Mouse (Mus musculus) layer of hippocampus, adult 9-11 months (tissue): ENCODE measurements around the gene Mrpl11.
"Not testable (repeated sequence)": the region's sequence is repeated elsewhere in the genome, so short reads cannot be mapped to it uniquely, and the experiment has no call there.

Source experiments
- DNase-seq: peaks from one replicate; pipeline ENCODE4 v3.0.0; 2022

Mrpl11 gene

DNA sequence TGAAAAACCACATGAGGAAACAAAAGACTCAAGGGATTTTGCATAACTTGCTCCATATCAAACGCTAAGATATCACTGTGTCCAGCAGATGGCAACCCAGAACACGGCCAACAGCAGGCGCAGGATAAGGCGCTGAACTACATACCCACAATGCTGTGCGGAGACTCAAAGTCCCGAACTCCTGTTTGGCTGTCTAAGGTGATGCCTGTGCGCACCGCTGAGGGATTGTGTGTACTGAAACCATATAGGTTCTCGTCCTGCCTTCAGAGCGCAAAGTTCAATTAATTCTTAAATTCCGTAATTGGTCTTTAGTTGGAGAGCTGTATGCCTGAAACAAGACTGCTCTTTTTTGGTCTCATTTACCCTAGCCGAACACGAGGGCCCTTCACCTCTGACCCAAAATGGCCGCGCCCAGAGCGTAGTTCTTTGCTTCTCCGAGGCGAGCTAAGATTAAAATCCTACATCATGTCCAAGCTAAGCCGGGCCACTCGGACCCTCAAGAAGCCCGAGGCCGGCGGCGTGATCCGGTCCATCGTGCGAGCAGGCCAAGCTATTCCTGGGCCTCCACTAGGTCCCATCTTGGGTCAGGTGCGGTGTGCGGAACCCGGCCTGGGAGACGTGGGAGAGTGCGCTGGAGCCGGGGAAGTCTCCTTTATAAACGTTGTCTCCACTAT is at the start of gene Mrpl11:
Gene Mrpl11 (plus strand): TSS at position 220 of the 674 bp plus-strand sequence.
- peak; percentile 94 for DNase-seq

DNA sequence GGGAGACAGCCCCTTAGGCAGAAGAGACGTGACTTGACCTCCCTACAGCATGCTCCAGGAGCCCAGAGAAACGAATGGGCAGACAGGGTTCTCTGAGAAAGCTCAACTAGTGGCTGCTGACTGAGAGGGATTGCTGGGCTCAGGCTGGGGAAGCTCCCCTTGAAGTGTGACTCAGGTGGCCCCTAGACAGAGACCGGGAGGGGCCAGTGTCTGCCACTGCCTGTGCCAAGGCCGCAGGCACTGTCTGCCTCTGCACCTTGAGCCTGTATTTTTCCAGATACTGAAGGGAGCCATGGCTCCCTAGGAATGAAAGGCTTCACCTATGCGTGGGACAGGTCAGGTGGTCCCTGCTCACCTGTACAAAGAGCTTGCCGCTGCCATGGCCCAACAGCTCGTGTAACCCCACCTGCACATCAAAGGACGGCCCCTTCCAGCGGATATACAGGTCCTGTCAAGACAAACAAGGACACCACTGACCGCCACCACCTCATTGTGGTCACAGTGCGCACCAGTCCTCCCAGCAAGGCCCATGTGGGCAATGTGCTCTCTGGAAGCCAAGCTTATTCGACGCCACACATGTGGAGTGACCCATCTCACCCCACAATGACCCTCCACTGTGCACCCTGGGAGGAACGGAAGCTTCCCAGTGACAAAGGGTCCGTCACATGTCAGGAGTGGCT is 45.9 kb upstream of the Mrpl11 start:
- DNase-seq: no peak

DNA sequence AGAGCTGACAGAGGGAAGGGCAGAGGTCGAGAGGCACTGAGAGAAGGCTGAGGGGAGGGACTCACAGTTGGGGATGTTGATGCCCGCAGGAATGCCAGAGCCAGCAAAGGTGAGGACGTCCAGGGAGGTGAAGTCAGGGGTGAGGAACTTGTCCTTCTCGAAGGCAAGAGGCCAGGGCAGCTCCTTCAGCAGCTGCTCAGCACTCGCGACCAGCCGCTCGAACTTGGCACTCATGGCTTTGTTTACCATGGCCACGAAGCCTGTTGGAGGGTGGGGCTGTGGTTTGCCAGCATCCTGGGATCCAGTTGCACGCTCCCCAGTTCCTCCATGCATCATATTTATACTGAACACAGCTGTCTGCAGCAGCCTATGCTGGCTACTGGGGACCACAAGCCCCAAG is 45.1 kb upstream of the Mrpl11 start:
- DNase-seq: no peak

- DNase-seq: no peak
These were observed 42.3 kb upstream of the Mrpl11 start for GRCm38 (mm10) chr19:4919652-4920051.

- DNase-seq: no peak
These were observed 36.7 kb upstream of the Mrpl11 start for GRCm38 (mm10) chr19:4925121-4925860.

DNA sequence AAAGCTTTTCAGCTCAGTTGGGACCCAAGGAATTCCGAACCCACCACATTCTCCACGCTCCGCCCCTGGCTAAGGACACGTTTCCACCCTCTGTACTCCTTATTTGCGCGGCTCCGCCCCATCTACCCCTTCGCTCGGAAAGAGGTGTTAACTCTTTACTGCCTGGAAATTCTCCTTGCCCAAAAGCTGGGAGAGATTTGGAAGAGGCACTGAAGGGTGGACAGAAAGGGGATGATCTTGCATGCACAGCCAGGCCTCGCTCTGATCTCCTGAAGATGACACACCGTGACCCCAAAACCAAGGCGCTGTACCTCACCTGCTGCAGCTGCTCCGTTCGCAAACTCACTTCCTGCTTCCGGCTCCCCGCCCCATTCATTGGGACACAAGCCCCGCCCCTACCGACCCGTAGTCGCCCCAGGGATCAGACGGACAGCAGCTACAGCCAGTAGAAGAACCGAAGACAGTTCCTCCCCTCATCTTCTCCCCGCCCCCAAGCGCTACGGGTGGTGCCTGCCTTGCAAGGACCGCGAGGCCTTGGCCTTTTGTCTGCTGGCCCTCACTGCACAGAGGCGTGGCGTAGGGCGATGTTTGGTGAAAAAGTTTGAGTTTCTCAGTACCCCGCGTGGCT is 33.9 kb upstream of the Mrpl11 start, which contains the start of gene Dpp3:
Gene Dpp3 (minus strand): TSS at position 384 of the 628 bp plus-strand sequence.
- peak; percentile 98 for DNase-seq

DNA sequence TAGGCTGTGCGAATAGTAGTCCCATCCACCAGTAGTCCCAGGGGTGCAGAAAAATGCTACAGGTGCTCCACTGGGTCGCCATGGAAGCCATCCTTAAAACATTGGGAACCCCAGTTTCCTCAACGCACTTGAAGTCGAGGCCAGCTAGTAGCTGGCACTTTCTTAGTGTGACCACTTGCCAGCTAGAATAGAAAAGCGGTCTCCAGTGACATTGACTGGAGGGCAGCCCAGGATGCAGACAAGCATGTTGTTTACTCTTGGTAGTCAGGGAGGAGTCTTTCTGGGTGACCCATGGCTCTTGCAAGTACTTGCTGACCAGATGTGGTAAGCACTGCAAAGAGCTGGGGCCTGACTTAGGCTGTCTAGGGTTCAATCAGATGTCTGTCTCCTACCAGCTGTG is 33.2 kb upstream of the Mrpl11 start:
- DNase-seq: no peak

GRCm38 (mm10) chr19:4936896-4937295 is 25.1 kb upstream of the Mrpl11 start:
- DNase-seq: no peak

- DNase-seq: no peak
These were observed 24.3 kb upstream of the Mrpl11 start for GRCm38 (mm10) chr19:4937444-4938310.

GRCm38 (mm10) chr19:4942551-4943252 is 19.2 kb upstream of the Mrpl11 start, which contains the start of gene Peli3:
Peli3 (minus strand) TSS chr19:4943127.
- DNase-seq: peak; percentile 80

DNA sequence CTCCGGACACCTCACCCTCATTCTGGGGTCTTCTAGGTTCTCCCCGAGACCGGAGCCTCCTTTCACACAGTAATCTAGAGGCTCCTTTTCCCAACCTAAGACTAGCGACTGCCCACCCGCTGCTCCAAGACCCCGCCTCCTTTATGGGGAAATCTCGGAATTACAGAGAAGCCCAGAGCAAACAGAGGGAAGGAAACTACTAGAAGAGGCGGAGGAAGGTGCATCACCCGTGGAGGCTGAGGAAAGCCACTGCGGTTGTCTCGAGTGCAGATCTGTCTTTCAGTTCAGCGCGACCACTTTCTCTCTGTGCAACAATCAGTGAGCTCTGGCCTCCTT is 18.7 kb upstream of the Mrpl11 start:
- no peak for DNase-seq

GRCm38 (mm10) chr19:4945540-4945939 is 16.4 kb upstream of the Mrpl11 start:
- no peak for DNase-seq

DNA sequence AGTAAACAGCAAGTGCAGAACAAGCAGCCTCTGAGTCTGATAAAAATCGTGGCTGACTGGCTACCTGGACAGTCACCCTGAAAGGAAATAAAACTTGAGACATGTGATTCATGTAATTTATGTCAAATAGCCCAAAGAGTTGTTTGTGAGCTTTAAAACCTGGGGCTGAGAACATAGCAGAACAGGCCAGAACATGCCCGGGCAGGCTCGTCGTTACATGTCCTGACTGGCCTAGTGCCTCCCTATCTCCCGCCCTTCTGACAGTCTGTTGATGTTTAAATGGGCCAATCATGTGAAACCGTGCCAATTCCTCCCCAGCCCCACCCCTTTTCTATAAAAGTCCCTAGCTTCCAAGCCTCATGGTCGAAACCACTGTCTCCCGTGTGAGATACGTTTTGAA is 13.3 kb upstream of the Mrpl11 start:
- DNase-seq: not testable (repeated sequence)

DNA sequence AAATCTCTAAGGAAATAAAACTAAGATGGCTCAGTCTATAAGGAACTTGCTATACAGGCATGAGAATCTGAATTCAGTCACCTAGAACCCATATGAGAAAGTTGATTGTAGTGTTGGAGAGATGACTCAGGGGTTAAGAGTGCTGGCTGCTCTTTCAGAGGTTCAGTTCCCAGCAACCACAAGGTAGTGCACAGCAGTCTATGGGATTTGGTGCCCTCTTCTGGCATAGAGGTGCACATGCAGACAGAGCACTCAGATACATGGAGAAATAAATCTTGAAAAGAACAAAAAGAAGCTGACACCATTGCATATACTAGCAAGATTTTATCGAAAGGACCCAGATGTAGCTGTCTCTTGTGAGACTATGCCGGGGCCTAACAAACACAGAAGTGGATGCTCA is 6.3 kb downstream of the Mrpl11 start:
- no peak for DNase-seq

DNA sequence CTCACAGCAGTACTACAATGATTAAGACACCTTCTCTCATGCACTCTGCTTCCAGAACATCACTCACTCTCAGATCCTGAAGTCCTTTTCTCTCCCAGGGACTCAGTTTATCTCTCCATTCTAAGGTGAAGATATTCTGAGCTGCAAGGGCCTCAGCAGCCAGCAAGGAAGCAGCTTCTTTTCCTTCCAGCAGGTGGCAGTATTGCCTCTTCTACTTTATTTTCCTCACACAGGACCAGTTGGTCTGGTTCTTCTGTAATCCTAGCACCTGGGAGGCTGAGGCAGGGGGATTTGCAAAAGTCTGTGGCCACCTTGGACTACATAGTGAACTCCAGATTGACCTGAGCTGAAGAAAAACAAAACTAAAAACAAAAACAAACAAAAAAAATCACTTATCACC is 19.8 kb downstream of the Mrpl11 start:
- DNase-seq: no peak

GRCm38 (mm10) chr19:4989013-4989412 is 27.1 kb downstream of the Mrpl11 start:
- no peak for DNase-seq

GRCm38 (mm10) chr19:4989434-4990255 is 27.7 kb downstream of the Mrpl11 start:
- DNase-seq: peak; percentile 85

GRCm38 (mm10) chr19:4990256-4990625 is 28.3 kb downstream of the Mrpl11 start, which contains the start of gene Npas4:
Npas4 (minus strand) TSS chr19:4990316.
- no peak for DNase-seq

- peak; percentile 54 for DNase-seq
These were observed 28.8 kb downstream of the Mrpl11 start for GRCm38 (mm10) chr19:4990716-4991115.

DNA sequence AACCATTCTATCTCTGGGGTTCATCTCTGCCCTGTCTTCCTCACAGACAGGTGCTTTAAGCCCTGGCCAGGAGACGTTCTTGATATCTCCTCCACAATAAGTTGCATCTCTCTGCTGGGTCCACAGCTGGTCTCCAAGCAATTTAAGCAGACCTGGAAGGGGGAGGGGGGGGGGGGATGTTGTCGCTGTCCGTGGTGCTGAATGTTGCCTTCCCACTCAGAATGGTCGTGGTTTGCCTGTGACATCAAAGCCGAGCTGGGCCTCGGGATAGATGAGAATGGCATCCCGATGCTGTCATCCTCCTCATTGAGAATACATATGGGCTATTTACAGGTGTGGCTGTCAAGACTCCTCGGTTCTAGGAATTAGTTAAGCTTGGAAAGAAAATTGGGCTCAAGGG is 30.4 kb downstream of the Mrpl11 start:
- no peak for DNase-seq

- peak; percentile 93 for DNase-seq
These were observed 31.0 kb downstream of the Mrpl11 start for GRCm38 (mm10) chr19:4992904-4993303.
